11 mouse cellular contexts compared by ENCODE assay signal in the genomic region with DNA sequence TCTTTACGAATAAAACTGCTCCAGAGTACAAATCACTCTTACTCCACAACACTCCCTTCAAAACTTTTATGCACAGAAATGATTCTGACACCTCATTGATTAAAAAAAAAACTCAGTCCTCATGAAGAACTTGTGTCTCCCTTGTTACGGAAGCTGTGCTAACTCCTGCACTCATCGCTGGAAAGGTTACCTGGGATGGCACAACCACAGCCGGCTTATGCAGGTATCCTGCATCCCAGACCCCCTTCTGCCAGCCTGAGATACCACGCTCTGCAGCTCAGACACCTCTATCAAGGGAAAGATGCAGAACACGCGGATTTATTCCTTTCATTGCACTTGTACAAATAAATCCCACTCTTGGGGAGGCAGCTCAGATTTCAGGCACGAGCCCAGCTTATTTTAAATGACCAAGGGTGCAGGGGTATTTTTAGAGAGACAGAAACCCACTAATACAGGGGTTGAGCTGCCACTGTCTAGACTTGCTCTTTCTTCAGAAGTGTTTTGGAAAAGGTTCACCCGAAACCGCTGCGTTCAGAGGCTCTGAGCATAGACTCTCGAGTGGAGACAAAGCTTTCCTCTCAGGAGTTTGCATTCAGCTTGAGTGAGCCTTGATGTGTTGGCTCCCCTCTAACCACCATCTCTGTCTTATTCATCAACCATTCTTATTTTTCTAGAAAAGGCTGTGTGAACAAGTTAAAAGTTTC.
DNase-seq lines count a peak whose midpoint lies in the region; ATAC-seq lines count a peak whose summit lies in the region.
"Had no signal": no experiment of that assay in that cellular context is flagged by ENCODE, and none has a peak within 500 bp of the region (broad histone marks: within the 10 kb centered on the region; RNA-seq: fewer than 3 reads in every experiment).

No protein-coding gene starts in this region.

- no peaks in the 10 kb centered on the region for H3K36me3 ChIP-seq in limb, embryonic 12.5 days
- H3K36me3 ChIP-seq in limb, embryonic 10.5 days, result no peaks in the 10 kb centered on the region
- no peaks in the 10 kb centered on the region for H3K36me3 ChIP-seq in forebrain, embryonic 13.5 days (ENCODE audit: poor library complexity, severe bottlenecking)
- H3K36me3 ChIP-seq in midbrain, embryonic 11.5 days (ENCODE audit: control insufficient read depth, insufficient read depth, low read length), result no peaks in the 10 kb centered on the region
- no peaks in the 10 kb centered on the region for H3K36me3 ChIP-seq in kidney, embryonic 14.5 days (ENCODE audit: control insufficient read depth, insufficient read depth, low read length)
- H3K36me3 ChIP-seq: liver, embryonic 15.5 days had no signal

- H3K27ac ChIP-seq in limb, embryonic 12.5 days, result peak overlapping the region; percentile 47; the same call in 1 of the 2 replicates
- no peak overlapping the region for H3K27ac ChIP-seq in limb, embryonic 10.5 days
- H3K27ac ChIP-seq in forebrain, embryonic 13.5 days, result peak overlapping the region; percentile 57
- H3K27ac ChIP-seq in midbrain, embryonic 11.5 days (ENCODE audit: low read depth, low read length), result no peak overlapping the region
- H3K27ac ChIP-seq in kidney, embryonic 14.5 days (ENCODE audit: low read depth, low read length), result no peak overlapping the region
- H3K27ac ChIP-seq: liver, embryonic 15.5 days had no signal

- DNase-seq in limb, embryonic 10.5 days (ENCODE audit: low spot score), result no peak
- peak; percentile 87 for DNase-seq in midbrain, embryonic 11.5 days (ENCODE audit: low spot score, missing footprints)
- DNase-seq in Muller cell, postnatal 12 days (ENCODE audit: inconsistent ontology term), result no peak
- DNase-seq: kidney, postnatal 10 days; lung, postnatal 36 days; right cerebral cortex, postnatal 25 days had no signal

- H3K9ac ChIP-seq in limb, embryonic 12.5 days (replicated peaks), result no peak overlapping the region
- H3K9ac ChIP-seq in forebrain, embryonic 13.5 days, result no peak overlapping the region
- no peak overlapping the region for H3K9ac ChIP-seq in midbrain, embryonic 11.5 days (ENCODE audit: low read length)
- no peak overlapping the region for H3K9ac ChIP-seq in kidney, embryonic 14.5 days (ENCODE audit: low read depth, low read length)
- H3K9ac ChIP-seq: liver, embryonic 15.5 days had no signal

- no peaks in the 10 kb centered on the region for H3K27me3 ChIP-seq in limb, embryonic 12.5 days
- H3K27me3 ChIP-seq in limb, embryonic 10.5 days (ENCODE audit: low read depth, poor library complexity, severe bottlenecking), result no peaks in the 10 kb centered on the region
- H3K27me3 ChIP-seq in forebrain, embryonic 13.5 days, result no peaks in the 10 kb centered on the region
- no peaks in the 10 kb centered on the region for H3K27me3 ChIP-seq in midbrain, embryonic 11.5 days (ENCODE audit: control insufficient read depth, insufficient read depth, low read length)
- H3K27me3 ChIP-seq in kidney, embryonic 14.5 days (ENCODE audit: control insufficient read depth, insufficient read depth, low read length), result no peaks in the 10 kb centered on the region
- H3K27me3 ChIP-seq: liver, embryonic 15.5 days had no signal

- no peak overlapping the region for H3K4me3 ChIP-seq in limb, embryonic 12.5 days (replicated peaks)
- no peak overlapping the region for H3K4me3 ChIP-seq in limb, embryonic 10.5 days
- no peak overlapping the region for H3K4me3 ChIP-seq in forebrain, embryonic 13.5 days
- H3K4me3 ChIP-seq in midbrain, embryonic 11.5 days (ENCODE audit: low read depth, low read length), result no peak overlapping the region
- no peak overlapping the region for H3K4me3 ChIP-seq in kidney, embryonic 14.5 days (ENCODE audit: low read length)
- H3K4me3 ChIP-seq: liver, embryonic 15.5 days had no signal

- 65% methylated on average over 12 of the region's 12 CpGs for WGBS in limb, embryonic 12.5 days
- WGBS in limb, embryonic 10.5 days, result 82% methylated on average over 12 of the region's 12 CpGs
- 36% methylated on average over 12 of the region's 12 CpGs for WGBS in forebrain, embryonic 13.5 days
- WGBS in midbrain, embryonic 11.5 days, result 58% methylated on average over 12 of the region's 12 CpGs
- WGBS in kidney, embryonic 14.5 days, result 52% methylated on average over 12 of the region's 12 CpGs

- H3K9me3 ChIP-seq in limb, embryonic 12.5 days, result no peaks in the 10 kb centered on the region
- H3K9me3 ChIP-seq in limb, embryonic 10.5 days (replicated peaks), result no peaks in the 10 kb centered on the region
- H3K9me3 ChIP-seq in forebrain, embryonic 13.5 days (replicated peaks), result no peaks in the 10 kb centered on the region
- no peaks in the 10 kb centered on the region for H3K9me3 ChIP-seq in midbrain, embryonic 11.5 days (ENCODE audit: control insufficient read depth, low read length)
- H3K9me3 ChIP-seq in kidney, embryonic 14.5 days (ENCODE audit: control insufficient read depth, low read length), result no peaks in the 10 kb centered on the region

- ATAC-seq in limb, embryonic 12.5 days (ENCODE audit: insufficient number of reproducible peaks, insufficient read depth, low FRiP score, low TSS enrichment, low read depth), result no peak
- ATAC-seq in forebrain, embryonic 13.5 days, result peak; percentile 61
- ATAC-seq in midbrain, embryonic 11.5 days (ENCODE audit: low FRiP score), result no peak
- no peak for ATAC-seq in megakaryocyte progenitor cell, adult 5-6 weeks (replicated peaks; ENCODE audit: poor library complexity)
- ATAC-seq in kidney, embryonic 14.5 days (ENCODE audit: low FRiP score, low TSS enrichment), result no peak

- no peak overlapping the region for H3K4me2 ChIP-seq in limb, embryonic 12.5 days
- peak overlapping the region; percentile 19 for H3K4me2 ChIP-seq in forebrain, embryonic 13.5 days
- H3K4me2 ChIP-seq in midbrain, embryonic 11.5 days, result no peak overlapping the region
- H3K4me2 ChIP-seq in kidney, embryonic 14.5 days (replicated peaks; ENCODE audit: low read depth, low read length), result no peak overlapping the region
- H3K4me2 ChIP-seq: liver, embryonic 15.5 days had no signal

- H3K4me1 ChIP-seq in limb, embryonic 12.5 days (replicated peaks), result 0 out of 2 replicates have a peak, but pooled peaks cover 10% of the 10 kb centered on the region
- peaks cover 9% of the 10 kb centered on the region; the same call in 1 of the 2 replicates for H3K4me1 ChIP-seq in limb, embryonic 10.5 days
- peaks cover 38% of the 10 kb centered on the region for H3K4me1 ChIP-seq in forebrain, embryonic 13.5 days
- H3K4me1 ChIP-seq in midbrain, embryonic 11.5 days (ENCODE audit: control insufficient read depth, insufficient read depth, low read length), result peaks cover 9% of the 10 kb centered on the region; the same call in 1 of the 2 replicates
- 0 out of 2 replicates have a peak, but pooled peaks cover 2% of the 10 kb centered on the region for H3K4me1 ChIP-seq in kidney, embryonic 14.5 days (ENCODE audit: control insufficient read depth, insufficient read depth, low read length)
- H3K4me1 ChIP-seq: liver, embryonic 15.5 days had no signal

Comparison
In these comparisons a context has a peak if more than half of its experiments do, and no peak if none do; other contexts are left out.
1. H3K27ac ChIP-seq: peak in limb, embryonic 12.5 days (single experiment) and forebrain, embryonic 13.5 days (single experiment); none in limb, embryonic 10.5 days (single experiment), midbrain, embryonic 11.5 days (single experiment) and kidney, embryonic 14.5 days (single experiment).